Mouse (Mus musculus) lung, adult 18-20 months (tissue): Measurements from ENCODE around the gene Neurod4.
A peak's percentile ranks its signal among the peaks of the same experiment; 100 is the strongest.
"Not testable (repeated sequence)": the region's sequence is repeated elsewhere in the genome, so short reads cannot be mapped to it uniquely, and the experiment has no call there.

ENCODE experiments used
- DNase-seq, 2 experiments: peaks; one replicate each; pipeline ENCODE4 v3.0.0; 2022; ENCODE audit warnings: mixed read lengths in 2 of 2

The Neurod4 gene

GRCm38 (mm10) chr10:130280066-130280465 is at the start of gene Neurod4:
Gene Neurod4, minus strand, starts transcription at chr10:130280240.
- peak; percentile 4 to 5 for DNase-seq

GRCm38 (mm10) chr10:130324243-130324642 is 44.2 kb upstream of the Neurod4 start:
- no peak for DNase-seq

- peak; percentile 3 to 12 for DNase-seq
Observed at GRCm38 (mm10) chr10:130322637-130323036, 42.6 kb upstream of the Neurod4 start, which contains the start of gene Tespa1. Gene Tespa1, plus strand, starts transcription at chr10:130322870.

- DNase-seq = no peak
Observed at GRCm38 (mm10) chr10:130322062-130322461, 42.0 kb upstream of the Neurod4 start.

- no peak for DNase-seq
Observed at GRCm38 (mm10) chr10:130320715-130321114, 40.7 kb upstream of the Neurod4 start.

- no peak for DNase-seq
Observed at GRCm38 (mm10) chr10:130318720-130319119, 38.7 kb upstream of the Neurod4 start.

GRCm38 (mm10) chr10:130315846-130316245 is 35.8 kb upstream of the Neurod4 start:
- no peak for DNase-seq

- peak in 1 of 2 experiments; percentile 13 for DNase-seq
Observed at GRCm38 (mm10) chr10:130314110-130314829, 34.2 kb upstream of the Neurod4 start.

- peak in 1 of 2 experiments; percentile 7 for DNase-seq
Observed at GRCm38 (mm10) chr10:130313531-130313930, 33.5 kb upstream of the Neurod4 start.

- no peak for DNase-seq
Observed at GRCm38 (mm10) chr10:130311534-130312227, 31.6 kb upstream of the Neurod4 start.

GRCm38 (mm10) chr10:130304138-130304537 is 24.1 kb upstream of the Neurod4 start:
- not testable (repeated sequence) for DNase-seq

GRCm38 (mm10) chr10:130298748-130299147 is 18.7 kb upstream of the Neurod4 start:
- not testable (repeated sequence) for DNase-seq

- no peak for DNase-seq
Observed at GRCm38 (mm10) chr10:130293741-130294408, 13.8 kb upstream of the Neurod4 start.

- DNase-seq = no peak
Observed at GRCm38 (mm10) chr10:130288007-130288406, 8.0 kb upstream of the Neurod4 start.

GRCm38 (mm10) chr10:130287201-130287600 is 7.2 kb upstream of the Neurod4 start:
- DNase-seq = no peak

GRCm38 (mm10) chr10:130281982-130282449 is 2.0 kb upstream of the Neurod4 start:
- DNase-seq = no peak

- DNase-seq = no peak
Observed at GRCm38 (mm10) chr10:130276496-130276895, 3.5 kb downstream of the Neurod4 start.

- no peak for DNase-seq
Observed at GRCm38 (mm10) chr10:130275759-130276158, 4.3 kb downstream of the Neurod4 start.

GRCm38 (mm10) chr10:130263203-130263602 is 16.8 kb downstream of the Neurod4 start:
- no peak for DNase-seq

- DNase-seq = no peak
Observed at GRCm38 (mm10) chr10:130259483-130259882, 20.6 kb downstream of the Neurod4 start.

GRCm38 (mm10) chr10:130244271-130244670 is 35.8 kb downstream of the Neurod4 start:
- DNase-seq = no peak

GRCm38 (mm10) chr10:130238318-130239209 is 41.5 kb downstream of the Neurod4 start:
- DNase-seq = no peak
